Mouse (Mus musculus): ENCODE data around the gene Kcnj9.

DNA sequence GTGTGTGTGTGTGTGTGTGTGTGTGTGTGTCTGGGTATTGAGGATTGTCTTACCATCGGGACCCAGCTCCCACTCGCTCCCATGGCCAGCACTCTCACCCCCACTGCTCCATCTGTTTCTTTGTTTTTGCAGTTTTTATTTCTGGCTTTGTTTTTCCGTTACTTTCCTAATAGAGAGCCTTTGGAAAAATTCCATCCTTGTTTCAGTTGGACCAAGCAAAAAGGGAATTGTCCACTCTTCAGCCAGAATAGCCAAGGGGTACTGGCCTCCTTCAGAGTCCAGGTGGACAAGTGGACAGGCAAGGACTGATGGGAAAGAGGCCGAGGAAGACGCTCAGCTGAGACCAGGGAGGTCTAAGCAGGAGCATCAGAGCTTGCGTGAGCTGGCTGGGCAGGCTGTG lies 22.2 kb downstream of the Kcnj9 start:
- no peak for TF ChIP-seq POLR2AphosphoS2 (IDR thresholded peaks at IDR 0.05; ENCODE audit: insufficient read length, low read depth)
- TF ChIP-seq POLR2A (IDR thresholded peaks at IDR 0.05; ENCODE audit: insufficient read length, low read depth), result no peak
- no peak for TF ChIP-seq REST (IDR thresholded peaks at IDR 0.05; ENCODE audit: insufficient read depth, insufficient read length)
- TF ChIP-seq E2F4 (IDR thresholded peaks at IDR 0.05; ENCODE audit: insufficient read depth), result no peak
- no peak for TF ChIP-seq TCF12 (IDR thresholded peaks at IDR 0.05; ENCODE audit: insufficient read depth, poor library complexity, severe bottlenecking)
- TF ChIP-seq MYOG (IDR thresholded peaks at IDR 0.05; ENCODE audit: control insufficient read depth in 1 of 3, insufficient read depth in 1 of 3, insufficient read length in 2 of 3, low read depth in 2 of 3), result no peak

Measured in myocyte (in vitro differentiated cells).